Mouse (Mus musculus) spleen, adult 2 months (tissue): ENCODE data around the gene Gpc6.

Source experiments
- CTCF ChIP-seq: fragments of 200-500 bp; IDR thresholded peaks from 2 replicates; pipeline ENCODE4 v1.5.1; 2011; ENCODE audit warnings: mild to moderate bottlenecking, inconsistent platforms; ENCODE audit not compliant: insufficient read depth, insufficient read length, insufficient replicate concordance; ENCODE audit errors: extremely low read depth
- POLR2A ChIP-seq: fragments of 200-500 bp; IDR thresholded peaks from 2 replicates; pipeline ENCODE4 v1.6.1; 2011; ENCODE audit warnings: low read depth, low read length, inconsistent platforms

GRCm38 (mm10) chr14:117837715-117838114 is 912.6 kb downstream of the Gpc6 start:
- TF ChIP-seq CTCF (no peak), POLR2A (no peak)
